ENCODE assay signal across 22 mouse cellular contexts in genomic region chr1:187308523-187308922, GRCm38 (mm10).
DNase-seq lines count a peak whose midpoint lies in the region; ATAC-seq lines count a peak whose summit lies in the region.
"Had no signal": no experiment of that assay in that cellular context is flagged by ENCODE, and none has a peak within 500 bp of the region (broad histone marks: within the 10 kb centered on the region; RNA-seq: fewer than 3 reads in every experiment).

No protein-coding gene starts in this region.

- peak; percentile 96 for ATAC-seq in activated CD4-positive, CD25-positive, alpha-beta regulatory T cell, adult 4 months
- ATAC-seq: forebrain, embryonic 15.5 days; hindbrain, postnatal 0 days; intestine, embryonic 15.5 days had no signal

- peak; percentile 15 for DNase-seq in kidney, adult 9 months
- no peak for DNase-seq in kidney, postnatal 4 days
- peak; percentile 50 for DNase-seq in naive thymus-derived CD4-positive, alpha-beta T cell, adult 2 months (ENCODE audit: low read depth)
- no peak for DNase-seq in heart, adult 8-10 months (ENCODE audit: low spot score)
- no peak for DNase-seq in left cerebral cortex, adult 9 months (ENCODE audit: low spot score in 2 of 2)
- no peak for DNase-seq in thymus, postnatal 14 days
- DNase-seq: adrenal gland, adult 2 months; adrenal gland, postnatal 14 days; cerebellum, adult 11 months; cerebellum, adult 8-10 months; cerebellum, postnatal 10 days; cerebellum, postnatal 36 days; embryo, embryonic 11 days; gastrocnemius, postnatal 10 days; gastrocnemius, postnatal 36 days; heart, adult 11 months; heart, postnatal 10 days; heart, postnatal 36 days had no signal

Comparison
In these comparisons a context has a peak if more than half of its experiments do, and no peak if none do; other contexts are left out.
1. DNase-seq: peak in kidney, adult 9 months (single experiment) and naive thymus-derived CD4-positive, alpha-beta T cell, adult 2 months (single experiment); none in kidney, postnatal 4 days (0 of 2), heart, adult 8-10 months (single experiment), left cerebral cortex, adult 9 months (0 of 2) and thymus, postnatal 14 days (single experiment).